Mouse (Mus musculus) embryo, embryonic 11.5 days (tissue): ENCODE measurements around the gene Zbtb42.

Source experiments
- DNase-seq: peaks from one replicate; pipeline ENCODE4 v3.0.0-alpha.2; 2012; ENCODE audit warnings: low read depth, low spot score

The Zbtb42 gene

DNA sequence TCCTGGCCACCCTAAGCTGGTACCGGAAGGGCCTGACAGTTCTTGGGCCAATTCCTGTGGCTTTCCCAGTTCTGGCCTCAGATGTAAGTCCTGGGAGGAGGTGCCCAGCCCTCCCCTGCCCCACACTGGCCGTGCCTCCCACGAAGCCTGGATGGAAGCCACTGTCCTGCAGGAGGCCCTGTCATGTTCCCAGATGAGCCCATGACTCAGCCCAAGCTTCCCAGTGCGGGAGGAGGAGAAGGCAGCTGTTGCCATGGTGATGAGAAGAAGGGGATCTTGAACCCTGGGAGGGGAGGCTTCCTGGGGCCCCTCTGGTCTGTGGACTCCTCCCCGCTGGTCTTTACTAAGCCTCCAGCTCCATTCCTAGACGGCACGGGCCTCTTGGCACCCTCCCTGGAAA is 4.7 kb downstream of the Zbtb42 start:
- DNase-seq, result no peak

DNA sequence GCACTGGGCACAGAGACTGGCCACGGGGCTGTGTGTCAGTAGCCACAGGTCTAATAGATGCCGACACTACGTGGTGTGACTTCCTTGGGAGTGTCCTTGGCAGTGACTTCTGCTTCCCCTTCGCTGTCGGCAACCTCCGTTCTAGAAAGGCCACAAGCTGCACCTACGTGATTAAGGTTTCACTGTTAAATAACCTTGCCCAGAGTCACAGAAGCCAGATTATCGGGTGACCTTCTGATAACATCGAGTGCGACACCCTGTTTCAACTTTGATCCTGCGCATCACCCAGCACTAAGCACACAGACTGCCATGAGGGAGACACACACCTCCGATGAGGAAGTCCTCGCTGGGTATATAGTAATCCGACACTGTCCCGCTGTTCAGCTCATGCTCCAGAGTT is 9.8 kb downstream of the Zbtb42 start:
- DNase-seq, result no peak

DNA sequence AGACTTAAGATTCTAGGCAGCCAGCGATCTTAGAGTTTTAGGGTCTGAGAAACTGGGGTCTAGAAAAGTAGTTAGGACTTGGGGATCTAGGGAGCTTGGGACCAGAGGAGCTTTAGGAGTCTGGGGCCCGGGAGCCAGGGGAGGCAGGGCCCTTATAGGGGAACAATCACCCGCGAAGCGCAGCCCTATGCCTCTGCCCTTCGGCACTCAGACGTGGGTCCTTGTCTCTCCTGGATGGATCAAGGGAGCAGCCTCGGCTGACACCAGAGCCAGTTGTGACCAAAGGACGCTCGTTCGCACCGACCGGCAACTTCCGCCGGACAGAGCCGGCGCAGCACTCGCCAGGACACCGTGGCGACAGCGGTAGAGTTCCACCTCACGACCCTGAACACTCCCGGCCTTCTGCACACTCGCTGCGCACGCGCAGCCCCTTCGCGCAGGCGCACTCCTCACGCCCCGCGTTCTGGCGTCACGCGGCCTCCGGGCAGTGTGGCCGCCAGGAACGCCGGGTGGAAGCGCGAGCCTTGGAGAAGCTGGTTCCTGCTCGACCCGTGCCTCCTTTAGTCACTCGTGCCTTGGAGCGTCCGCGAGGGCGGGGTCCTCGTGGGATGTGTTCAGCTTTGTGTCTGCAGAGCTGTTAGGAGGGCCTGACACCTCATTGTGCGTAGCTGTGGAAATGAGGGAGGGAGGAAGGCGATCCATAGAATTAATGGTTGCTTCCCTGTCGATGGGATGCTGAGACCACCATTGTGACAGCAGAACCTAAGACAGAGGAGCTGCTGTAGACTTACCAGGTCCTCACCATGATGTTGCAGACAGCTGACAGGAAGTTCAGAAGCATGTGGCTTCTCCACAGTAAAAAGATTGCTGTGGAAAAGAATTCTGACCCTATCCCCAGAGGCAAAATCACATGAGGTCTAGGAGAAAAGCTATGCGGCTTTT is 14.8 kb downstream of the Zbtb42 start:
- DNase-seq, result peak; percentile 94

DNA sequence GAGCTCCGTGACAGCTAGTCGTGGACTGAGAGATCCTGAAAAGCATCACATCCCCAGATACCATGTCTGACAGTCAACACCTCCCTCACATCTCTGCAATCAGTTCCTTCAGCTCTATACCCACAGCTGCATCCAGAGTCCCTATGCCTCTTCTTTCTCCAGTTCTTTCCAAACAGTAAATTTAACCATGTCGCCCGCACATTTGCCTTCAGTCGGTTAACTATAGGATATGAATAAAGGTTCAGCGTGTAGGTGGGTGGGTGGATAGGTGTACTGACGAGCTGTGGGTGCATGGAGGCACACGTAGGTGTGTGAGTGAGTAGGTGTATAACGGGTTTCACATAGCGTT is 15.5 kb downstream of the Zbtb42 start:
- DNase-seq, result no peak

DNA sequence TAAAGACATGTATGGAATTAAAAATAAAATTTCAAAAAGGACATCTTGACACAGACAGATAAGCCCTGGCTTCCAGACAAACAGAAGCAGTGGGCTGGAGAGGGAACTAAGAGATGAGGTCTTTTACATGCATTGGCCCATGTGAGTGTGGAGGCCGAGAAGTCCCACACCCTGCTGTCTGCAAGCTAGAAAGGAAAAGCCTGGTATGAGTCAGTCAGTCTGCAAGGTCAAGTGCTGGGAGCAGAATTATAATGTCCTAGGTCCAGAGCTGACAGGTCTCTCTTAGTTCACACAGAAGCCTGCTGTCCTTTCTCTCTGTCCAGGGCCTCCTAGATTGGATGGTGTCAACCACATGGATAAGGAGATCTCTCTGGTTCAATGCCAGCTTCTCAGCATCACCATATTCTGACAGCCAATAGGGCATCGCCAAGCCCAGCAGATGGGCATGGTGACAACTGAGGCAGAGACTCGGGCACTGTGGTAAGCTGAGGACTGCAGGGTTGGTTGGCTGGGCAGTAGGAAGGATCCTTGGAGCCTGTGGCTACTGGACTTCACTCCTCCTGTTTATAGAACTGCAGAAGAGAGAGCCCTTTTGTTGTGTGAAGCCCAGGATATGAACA is 18.3 kb downstream of the Zbtb42 start:
- DNase-seq, result no peak

DNA sequence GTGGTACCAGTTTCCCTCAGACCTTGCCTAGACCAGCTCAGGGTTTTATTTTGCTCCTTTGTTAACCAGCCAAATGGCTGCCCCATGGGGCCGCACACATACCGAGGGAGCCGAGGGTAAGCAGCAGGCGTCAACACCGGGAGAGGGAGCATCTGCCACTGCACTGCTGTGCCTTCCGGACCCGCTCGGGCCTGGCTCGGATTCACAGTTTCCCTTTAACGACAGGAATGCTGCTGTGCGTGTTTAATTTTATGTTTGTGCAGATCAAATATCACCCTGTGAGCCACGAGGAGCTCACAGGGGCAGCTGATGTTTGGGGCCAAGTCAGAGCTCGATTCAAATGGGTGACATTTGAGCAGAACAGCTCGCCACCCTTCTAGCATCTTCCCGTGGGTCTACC is 21.9 kb downstream of the Zbtb42 start:
- no peak for DNase-seq

DNA sequence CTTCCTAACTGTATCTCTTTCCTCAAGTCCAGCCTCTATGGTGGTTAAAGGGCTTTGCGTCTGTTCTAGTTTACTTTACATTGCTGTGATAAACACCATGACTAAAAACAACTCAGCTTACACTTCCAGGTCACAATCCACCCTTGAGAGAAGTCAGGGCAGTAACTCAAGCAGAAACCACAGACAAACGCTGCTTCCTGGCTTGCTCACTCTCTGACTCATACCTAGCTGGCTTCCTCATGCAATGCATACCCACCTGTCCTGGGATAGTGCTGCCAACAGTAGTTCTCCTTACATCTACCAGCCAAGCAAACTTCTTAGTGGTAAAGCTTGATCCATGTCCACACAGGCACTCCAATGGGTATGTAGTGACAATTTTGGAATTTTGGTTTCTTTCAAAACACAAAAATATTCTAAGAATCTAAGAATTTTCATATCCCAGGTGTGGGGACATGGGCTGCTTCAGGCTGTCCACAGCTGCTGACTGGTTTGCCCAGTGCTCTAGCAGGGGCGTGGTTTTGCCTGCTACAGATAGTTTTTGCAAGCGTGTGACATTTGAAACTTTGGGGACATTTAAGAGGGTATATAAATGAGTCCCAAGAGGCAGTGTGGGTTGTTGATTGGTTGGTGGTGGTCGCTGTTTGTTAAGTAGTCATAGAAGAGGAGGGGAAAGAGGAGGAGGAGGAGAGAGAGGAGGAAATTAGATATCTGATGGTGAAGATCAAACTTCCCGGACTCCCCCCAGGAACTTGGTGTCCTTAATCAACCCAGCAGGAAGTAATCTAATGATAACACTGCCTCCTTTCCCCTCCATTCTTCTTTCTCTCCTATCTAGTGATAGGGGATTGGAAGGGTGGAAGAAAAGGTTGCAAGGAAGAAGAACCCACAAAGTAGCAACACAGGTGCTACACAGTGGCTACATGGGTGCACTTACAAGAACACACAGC is 24.0 kb downstream of the Zbtb42 start:
- DNase-seq, result no peak

DNA sequence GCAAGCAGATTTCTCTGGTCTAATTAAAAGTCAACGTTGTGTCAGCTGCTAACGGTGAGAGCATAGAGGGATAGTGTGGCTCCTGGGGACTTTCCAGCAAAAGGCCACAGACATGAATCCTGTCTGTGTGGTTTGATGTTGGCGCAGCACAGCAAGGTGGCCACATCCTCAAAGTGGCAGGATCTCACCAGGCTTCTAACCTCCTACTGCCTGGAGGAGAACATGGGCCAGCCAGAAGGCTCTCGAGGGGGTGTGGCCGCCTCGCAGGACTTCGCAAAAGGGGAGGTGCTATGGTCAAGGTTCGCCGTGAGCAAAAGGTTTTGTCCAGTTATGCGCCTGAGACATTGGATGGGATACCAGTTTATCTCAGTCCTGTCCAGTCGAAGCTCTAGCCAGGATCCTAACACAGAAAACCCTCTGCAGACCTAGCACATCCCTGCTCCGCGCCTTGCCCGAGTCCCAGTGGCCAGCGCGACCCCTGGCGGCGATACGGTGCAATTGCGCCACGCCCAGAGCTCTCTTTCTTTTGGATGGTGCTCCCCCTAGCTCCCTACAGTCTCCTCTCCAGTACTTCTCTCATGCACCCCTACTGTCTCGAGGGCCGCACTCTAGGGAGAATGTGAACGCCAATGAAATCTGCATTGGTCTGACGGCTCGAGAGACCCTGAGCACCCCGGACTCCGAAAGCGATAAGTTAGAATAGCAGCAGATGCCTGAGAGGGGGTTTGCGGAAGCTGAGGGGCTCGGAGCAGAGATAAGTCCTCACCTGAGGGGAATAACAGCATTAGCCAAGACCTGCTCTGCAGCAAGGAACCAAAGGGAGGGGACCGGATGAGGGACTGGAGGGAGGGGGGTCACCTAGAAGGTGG is 28.3 kb downstream of the Zbtb42 start:
- peak; percentile 71 for DNase-seq

DNA sequence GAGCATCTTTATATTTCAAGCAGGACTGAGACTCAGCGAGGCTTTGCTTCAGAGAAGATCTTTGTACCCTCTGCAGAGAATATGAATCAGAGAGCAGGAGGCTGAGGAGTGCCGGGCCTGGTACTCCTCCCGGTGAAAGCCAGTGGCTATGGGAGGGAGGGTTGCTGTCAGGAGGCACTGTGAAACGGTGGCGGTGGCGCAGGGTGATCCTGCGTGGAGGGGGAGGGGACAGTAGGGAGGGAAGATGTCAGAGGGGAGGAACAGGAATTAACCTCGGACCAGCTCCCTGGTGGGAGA is 28.9 kb downstream of the Zbtb42 start:
- no peak for DNase-seq

DNA sequence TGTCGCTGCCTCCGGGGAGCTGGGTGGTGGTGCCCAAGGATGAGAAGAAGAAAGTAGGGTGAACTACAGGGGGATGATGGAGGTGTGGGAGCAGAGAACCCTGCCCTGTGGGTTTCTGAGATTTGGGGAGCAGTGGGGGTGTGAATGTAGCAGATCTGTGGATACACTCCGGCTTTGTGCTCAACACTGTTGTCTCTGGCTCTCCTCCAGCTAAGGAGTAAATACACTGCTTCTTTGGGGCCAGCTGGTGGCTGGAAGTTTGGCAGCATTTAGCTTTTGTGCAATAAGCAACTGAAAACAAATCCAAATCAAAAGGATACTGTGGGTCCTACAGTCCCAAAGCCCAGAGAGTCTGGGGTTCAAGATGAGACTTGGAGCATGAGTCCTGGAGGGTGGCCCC is 35.4 kb downstream of the Zbtb42 start:
- no peak for DNase-seq

DNA sequence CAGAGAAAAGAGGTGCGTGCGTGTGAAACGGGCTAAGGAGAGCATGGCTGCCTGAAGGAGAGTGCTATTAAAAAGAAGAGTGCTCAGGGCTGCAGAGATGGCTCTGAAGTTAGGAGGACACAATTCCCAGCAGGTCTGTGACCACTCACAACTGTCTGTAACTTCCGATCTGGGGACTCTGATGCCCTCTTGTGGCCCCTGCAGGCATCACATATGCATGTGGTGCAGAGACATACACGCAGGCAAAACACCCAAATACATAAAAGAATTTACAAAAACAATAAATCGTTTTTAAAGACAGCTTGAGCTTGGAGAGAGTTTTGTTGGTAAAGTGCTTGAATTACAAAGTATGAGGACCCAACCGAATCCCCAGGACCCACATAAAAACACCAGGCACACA is 38.5 kb downstream of the Zbtb42 start:
- DNase-seq, result no peak

DNA sequence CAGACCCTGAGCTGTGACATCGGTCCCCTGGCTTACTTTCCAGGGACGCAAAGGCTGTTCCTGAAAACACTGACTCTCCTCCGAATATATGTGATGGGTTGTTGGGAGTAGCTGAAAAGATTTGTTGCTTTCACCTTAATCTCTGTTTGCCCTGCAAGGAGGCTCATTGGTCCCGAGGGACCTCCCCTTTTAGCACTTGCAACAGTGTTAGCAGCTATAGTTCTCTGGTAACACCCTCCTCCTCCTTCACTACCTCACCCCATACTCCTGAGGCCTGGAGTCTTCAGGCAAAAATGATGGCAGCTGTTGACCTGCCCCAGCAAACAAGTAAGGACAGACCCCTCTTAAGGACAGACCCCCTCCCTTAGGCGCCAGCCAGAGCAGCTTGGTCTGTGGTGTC is 40.4 kb downstream of the Zbtb42 start:
- no peak for DNase-seq

DNA sequence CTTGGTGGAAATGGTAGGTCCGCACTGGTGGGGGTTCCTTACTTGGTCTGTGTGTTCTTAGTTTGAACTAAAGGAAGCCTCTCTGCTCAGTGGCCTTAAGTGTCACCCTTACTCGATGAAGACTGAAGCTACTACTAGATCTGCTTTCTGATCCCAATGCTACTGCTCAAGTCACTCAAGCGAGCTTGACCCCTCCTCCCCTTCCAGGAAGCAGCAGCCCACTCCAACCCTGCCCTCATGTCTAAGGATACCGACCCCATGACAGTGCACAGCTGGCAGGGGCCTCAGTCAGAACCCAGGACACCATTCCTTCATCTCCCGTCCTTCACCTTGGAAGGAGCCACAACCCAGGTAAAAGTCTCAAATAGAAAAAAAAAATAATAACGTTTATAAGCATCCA is 41.6 kb downstream of the Zbtb42 start, which contains the start of gene Cep170b:
Cep170b (plus strand) TSS at position 240 of the 400 bp plus-strand sequence.
- no peak for DNase-seq

DNA sequence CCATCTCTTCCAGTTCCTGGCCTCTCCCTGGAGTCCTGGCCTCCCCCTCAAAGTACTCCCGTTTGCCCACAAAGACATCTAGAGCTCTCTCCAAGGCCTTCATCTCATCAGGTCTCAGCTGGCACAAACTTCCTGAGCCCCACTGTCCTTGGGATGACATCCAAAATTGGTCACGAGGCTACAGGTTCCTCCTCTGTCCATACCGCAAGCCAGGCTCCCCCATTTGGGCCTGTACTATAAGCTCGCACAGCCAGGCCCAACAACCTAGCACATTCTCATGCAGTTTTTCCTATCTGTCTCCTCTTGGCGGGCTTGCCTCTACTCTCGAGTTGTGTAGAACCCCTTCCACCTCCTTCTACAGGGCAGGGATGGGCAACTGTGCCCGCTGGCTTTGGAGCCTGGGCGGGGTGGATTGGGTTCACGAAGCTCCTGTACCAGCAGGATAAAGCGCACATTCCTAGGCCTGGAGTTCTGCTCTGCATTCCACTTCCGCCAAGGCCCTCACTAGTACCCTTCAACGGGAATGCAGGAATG is 42.3 kb downstream of the Zbtb42 start:
- DNase-seq, result no peak

DNA sequence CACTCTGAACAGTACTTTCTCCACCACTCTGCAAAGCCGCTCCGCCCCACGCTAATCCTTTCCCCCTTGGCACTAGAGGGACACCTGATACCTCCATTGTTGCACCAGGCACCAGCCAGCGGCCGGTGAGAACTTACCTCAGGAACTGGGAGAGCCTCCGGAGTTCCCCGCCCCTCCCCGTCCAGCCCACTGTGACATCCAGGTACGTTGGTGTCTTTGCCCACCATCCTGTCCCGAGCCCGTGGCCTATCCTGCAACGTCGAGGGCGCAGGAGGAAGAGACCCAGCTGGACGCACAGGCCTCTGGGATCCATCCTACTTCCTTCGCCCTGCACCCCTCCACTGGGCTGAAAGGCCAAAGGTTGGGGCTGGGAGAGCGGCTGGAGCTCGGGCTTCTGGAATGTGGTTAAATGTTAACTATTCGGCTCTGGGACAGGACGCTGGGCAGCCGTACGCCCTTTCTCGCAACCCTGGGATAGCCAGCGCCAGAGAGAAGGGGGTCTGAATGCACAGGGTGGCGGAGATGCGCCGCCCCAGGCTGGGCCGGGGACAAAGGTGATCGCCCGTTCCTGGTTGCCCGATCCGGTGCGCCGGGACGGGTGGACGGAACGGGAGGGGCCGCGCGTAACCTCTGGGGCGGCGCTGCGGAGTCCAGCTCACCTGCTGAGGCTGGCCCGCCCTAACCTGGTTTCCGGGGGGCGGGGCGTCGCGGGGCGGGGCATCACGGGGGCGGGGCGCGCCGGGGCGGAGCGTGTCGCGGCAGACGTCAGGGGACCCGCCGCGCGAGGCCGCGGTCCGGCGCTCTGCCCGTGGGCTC is 43.0 kb downstream of the Zbtb42 start:
- DNase-seq, result no peak

DNA sequence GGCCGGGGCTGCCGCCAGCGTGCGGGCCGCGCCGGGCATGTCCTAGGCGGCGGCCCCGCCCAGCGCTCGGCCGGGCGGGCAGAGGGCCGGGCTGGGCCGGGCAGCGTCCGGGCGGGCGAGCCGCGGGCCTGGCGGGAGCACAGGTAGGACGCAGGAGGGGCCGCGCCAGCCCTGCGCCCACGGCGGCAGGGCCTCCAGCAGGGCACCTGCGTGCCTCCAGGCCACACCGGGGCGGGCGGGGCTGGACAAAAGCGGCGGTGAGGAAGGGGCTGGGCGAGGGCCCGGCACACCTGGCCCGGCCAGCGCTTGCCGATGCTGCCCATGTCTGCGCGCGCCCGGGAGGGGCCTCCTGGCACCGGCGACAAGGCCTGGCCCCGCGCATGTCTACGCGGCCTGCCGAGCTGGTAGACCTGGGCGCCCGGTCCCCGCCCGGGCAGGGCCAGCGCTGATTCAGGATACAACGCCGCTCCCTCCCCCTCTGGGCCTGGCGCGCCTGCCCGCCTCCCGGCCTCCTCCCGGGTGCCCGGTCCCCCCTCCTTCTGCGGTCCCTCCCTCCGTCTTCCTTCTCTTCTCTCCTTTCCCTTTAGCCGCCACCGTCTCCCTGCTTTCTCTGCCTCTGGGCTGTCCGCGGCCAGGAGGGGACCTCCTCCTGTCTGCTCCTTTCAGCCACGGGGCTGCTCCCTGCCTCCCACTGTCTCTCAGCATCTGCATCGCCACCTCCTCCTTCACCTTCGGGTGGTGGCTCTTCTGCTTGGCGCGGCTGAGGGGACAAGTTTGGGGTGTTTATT is 43.8 kb downstream of the Zbtb42 start:
- no peak for DNase-seq

DNA sequence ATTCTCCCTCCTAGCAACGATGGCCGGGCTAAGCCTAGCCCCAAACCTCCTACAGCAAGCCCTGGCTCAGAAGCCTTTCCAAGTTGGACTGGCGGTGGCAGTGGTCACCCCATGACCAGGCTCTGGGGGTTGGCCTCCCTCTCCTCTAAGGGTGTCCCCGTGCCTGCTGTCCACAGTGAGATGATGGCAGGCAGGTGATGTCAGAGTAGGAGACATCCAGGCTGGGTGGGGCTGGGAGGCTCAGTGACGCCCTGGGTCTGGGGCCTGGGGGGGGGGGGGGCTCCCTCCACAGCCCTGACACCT is 44.4 kb downstream of the Zbtb42 start:
- DNase-seq, result no peak

DNA sequence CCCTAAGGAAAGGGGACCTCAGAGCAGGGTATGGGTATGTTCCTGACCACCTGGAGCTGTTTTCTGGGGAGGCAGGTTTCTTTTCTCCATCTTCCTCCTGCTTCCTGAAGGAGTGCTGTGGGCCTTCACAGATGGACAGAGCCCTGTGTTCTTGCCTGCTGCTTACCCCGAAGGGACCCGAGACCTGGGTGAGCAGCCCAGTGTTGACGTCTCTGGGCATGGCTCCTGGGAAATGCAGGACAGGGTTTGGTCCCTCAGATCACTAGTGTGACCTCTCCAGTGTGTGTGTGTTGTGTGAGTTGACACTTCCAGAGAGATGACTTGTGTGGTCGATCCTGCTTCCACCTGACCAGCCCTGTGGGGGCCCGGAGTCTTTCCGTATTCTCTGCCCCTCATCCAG is 44.8 kb downstream of the Zbtb42 start:
- DNase-seq, result no peak

DNA sequence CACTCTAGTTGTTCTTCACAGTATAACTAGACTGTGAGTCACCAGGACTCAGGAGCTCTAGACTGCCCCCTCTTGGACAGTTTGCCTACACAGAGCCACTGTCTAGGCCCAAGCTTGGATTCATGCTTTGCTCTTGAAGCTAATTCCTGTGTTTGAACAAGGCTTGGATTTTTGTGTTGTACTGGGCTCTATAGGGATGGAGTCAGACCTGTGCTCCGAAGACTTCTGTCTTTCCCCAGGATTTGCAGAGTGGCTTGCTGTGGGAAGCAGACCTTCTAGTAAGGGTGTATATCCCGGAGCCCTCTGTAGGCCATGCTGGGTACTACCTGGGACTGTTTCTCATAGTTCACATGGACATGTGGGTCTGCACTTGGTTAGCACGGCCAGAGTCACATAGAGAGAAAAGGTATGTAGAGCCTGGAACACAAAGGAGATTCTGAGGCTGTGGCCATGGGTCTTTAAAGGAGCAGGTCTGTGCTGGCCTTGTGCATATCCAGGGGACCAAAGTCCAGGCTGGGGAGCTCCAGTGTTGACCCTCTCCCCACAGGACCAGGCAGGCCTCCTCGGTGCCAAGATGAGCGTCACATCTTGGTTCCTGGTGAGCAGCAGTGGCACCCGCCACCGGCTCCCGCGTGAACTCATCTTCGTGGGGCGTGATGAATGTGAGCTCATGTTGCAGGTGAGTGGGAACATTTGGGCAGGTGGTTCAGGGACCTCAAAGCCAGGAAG is 45.6 kb downstream of the Zbtb42 start:
- DNase-seq, result peak; percentile 56
